Mouse (Mus musculus) E14TG2a.4 (cell line): ENCODE data around the gene Hist2h2aa2.
A peak's percentile ranks its signal among the peaks of the same experiment; 100 is the strongest.

Experiments
- H3K27me3 ChIP-seq: 2 replicates; pipeline ENCODE4 v1.6.1; 2014; ENCODE audit warnings: low read length, control low read depth; ENCODE audit not compliant: insufficient read depth
- H3K36me3 ChIP-seq: 2 replicates; pipeline ENCODE4 v1.6.1; 2014; ENCODE audit warnings: low read length, control low read depth; ENCODE audit not compliant: insufficient read depth
- H3K4me1 ChIP-seq: replicated peaks from 2 replicates; pipeline ENCODE4 v1.6.1; 2014; ENCODE audit warnings: low read depth, low read length, control low read depth
- H3K4me3 ChIP-seq: replicated peaks from 2 replicates; pipeline ENCODE4 v1.5.1; 2014; ENCODE audit warnings: mild to moderate bottlenecking, low read length
- H3K9me3 ChIP-seq: 2 replicates; pipeline ENCODE4 v1.6.1; 2014; ENCODE audit warnings: low read length, control low read depth
- CTCF ChIP-seq: conservative IDR thresholded peaks from 2 replicates; pipeline ENCODE4 v1.5.1; 2014; ENCODE audit warnings: low read length
- NANOG ChIP-seq: IDR thresholded peaks from 2 replicates; pipeline ENCODE4 v1.6.1; 2014; ENCODE audit warnings: borderline replicate concordance, low read length, mixed read lengths
- POU5F1 ChIP-seq: IDR thresholded peaks from 2 replicates; pipeline ENCODE4 v1.6.1; 2014; ENCODE audit warnings: low read length, borderline replicate concordance

Hist2h2aa2 gene

DNA sequence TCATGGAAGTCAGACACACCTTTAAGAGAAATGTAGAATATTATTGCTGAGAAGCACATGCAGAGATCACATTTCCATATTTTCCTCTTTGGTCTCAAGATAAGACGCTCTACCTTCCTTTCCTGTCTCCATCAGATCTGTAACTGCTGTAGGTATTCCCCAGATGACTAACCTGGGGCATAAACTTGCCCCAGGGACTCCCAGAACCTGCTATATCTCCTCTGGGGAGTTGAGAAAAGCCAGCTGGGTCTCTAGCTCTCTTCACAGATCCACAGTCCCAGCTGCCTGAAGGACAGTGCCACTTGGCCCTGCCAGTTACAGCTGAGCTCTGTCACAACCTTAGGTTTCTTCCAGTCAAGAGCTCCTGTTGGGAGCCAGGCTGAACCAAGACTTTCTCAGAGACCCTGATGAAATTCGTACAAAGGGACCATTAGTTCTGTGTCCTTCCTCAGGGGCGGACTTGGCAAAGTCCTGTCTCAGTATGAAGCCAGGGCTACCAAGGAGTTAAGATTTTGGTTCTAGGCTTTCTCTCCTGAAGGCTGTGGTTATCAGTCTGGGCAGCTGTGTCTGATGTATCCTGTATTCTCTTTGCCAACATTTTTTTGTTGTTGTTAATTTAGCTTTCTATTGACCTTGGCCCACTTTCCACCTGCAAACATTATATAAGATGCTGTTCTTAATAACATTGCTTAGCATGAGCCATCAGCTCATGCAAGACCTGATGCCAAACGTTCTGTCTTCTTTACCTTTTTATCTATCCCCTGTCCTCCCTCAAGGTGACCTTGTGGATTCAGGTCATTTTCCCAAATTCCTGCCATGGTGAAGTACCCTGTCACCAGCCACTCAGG lies 8.9 kb downstream of the Hist2h2aa2 start:
- H3K9me3 ChIP-seq: no peaks in the 10 kb centered on the region

DNA sequence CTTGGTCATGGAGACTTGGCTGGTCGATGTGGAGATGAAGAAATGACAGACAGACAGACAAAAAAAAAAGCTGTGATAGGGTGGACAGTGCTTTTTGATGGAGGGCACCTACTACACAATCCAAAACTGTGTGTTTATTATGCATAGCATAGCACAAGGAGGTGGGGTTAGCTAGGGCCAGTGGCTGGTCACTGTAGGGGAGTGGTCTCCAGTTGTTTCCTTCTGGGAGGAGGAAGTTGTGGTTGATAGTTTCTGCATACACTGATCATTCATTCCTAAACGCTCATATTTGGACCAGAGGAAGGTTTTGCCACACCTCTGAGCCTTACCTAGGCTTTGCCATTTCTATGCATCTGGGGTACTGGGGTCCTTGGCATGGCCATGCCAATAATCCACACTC lies 9.7 kb downstream of the Hist2h2aa2 start:
- Histone ChIP-seq H3K36me3 (peaks cover 3% of the 10 kb centered on the region; the same call in 1 of the 2 replicates), H3K4me1 (peaks cover 17% of the 10 kb centered on the region), H3K27me3 (no peaks in the 10 kb centered on the region), H3K9me3 (no peaks in the 10 kb centered on the region), H3K4me3 (no peak overlapping the region)
- no peak for TF ChIP-seq NANOG
- no peak for TF ChIP-seq CTCF
- no peak for TF ChIP-seq POU5F1

More for the DNA sequence above, 8.9 kb downstream of the Hist2h2aa2 start:
- peaks cover 11% of the 10 kb centered on the region; the same call in 1 of the 2 replicates for H3K36me3 ChIP-seq
- H3K4me1 ChIP-seq: peaks cover 14% of the 10 kb centered on the region
- H3K27me3 ChIP-seq: no peaks in the 10 kb centered on the region
- no peak for TF ChIP-seq NANOG
- no peak for TF ChIP-seq CTCF
- TF ChIP-seq POU5F1: no peak
- H3K4me3 ChIP-seq: no peak overlapping the region

GRCm38 (mm10) chr3:96228828-96229227 lies 11.2 kb downstream of the Hist2h2aa2 start:
- peaks cover 20% of the 10 kb centered on the region for H3K4me1 ChIP-seq
- no peaks in the 10 kb centered on the region; the same call in 1 of the 2 replicates for H3K27me3 ChIP-seq
- no peak overlapping the region for H3K4me3 ChIP-seq
- no peaks in the 10 kb centered on the region for H3K9me3 ChIP-seq
- no peaks in the 10 kb centered on the region for H3K36me3 ChIP-seq
- TF ChIP-seq NANOG: no peak
- TF ChIP-seq CTCF: no peak
- no peak for TF ChIP-seq POU5F1

DNA sequence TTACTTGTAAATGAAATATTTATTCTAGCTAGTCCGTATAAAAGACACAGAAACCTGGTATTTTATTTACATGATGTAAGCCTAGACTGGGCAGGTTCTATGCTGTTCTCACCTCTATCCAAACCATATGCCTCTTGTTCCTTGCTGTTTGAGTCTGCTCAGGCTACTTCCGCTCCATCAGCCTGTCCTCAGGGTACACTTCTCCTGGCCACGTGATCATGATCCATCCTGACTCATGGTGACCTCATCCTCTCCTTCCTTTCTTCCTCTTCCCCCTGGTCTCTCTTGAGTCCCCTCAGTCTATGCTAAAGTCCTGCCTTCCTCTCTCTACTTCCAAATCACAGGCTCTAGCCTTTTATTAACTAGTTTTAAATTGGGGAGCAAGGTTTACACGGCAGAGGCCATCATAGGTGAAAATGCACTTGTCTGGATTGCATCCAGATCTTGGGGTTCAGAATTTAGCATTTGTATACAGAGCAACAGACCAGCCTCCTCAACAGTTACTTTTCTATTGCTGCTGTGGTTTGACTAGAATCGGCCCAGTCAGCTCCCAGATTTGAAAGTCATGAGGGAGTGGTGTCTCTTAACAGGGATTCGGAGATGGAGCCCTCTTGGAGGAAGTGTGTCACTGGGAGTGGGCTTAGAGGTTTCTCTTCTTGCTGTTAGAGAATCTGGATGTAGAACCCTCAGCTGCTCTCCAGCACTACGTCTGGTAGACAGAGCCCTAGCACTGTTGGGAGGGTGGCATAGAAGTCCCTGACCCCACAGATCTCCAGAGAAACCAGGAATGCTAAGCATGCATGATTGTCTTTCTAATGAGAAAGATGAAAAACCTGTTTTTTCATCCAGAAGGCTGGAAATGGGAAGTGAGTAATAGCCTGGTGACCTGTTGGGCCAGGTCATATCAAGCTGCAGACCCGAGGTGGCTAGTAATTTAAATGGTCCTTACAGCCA lies 13.1 kb downstream of the Hist2h2aa2 start:
- Histone ChIP-seq H3K4me1 (peaks cover 26% of the 10 kb centered on the region), H3K4me3 (no peak overlapping the region), H3K9me3 (no peaks in the 10 kb centered on the region), H3K27me3 (peaks cover 7% of the 10 kb centered on the region; the same call in 1 of the 2 replicates), H3K36me3 (no peaks in the 10 kb centered on the region)
- TF ChIP-seq CTCF (no peak), POU5F1 (no peak), NANOG (no peak)

GRCm38 (mm10) chr3:96225421-96225820 lies 14.7 kb downstream of the Hist2h2aa2 start:
- Histone ChIP-seq H3K9me3 (no peaks in the 10 kb centered on the region), H3K27me3 (peaks cover 12% of the 10 kb centered on the region; the same call in 1 of the 2 replicates), H3K36me3 (no peaks in the 10 kb centered on the region), H3K4me3 (no peak overlapping the region), H3K4me1 (peaks cover 36% of the 10 kb centered on the region)
- TF ChIP-seq NANOG (no peak), POU5F1 (no peak), CTCF (no peak)

- Histone ChIP-seq H3K4me3 (no peak overlapping the region), H3K27me3 (peaks cover 12% of the 10 kb centered on the region; the same call in 1 of the 2 replicates), H3K9me3 (no peaks in the 10 kb centered on the region), H3K4me1 (peaks cover 50% of the 10 kb centered on the region), H3K36me3 (no peaks in the 10 kb centered on the region)
- TF ChIP-seq CTCF: no peak
- TF ChIP-seq POU5F1: no peak
- TF ChIP-seq NANOG: no peak
Measured at GRCm38 (mm10) chr3:96222774-96223173, 17.3 kb downstream of the Hist2h2aa2 start.

- TF ChIP-seq NANOG (no peak), POU5F1 (no peak), CTCF (no peak)
- H3K4me3 ChIP-seq: peak overlapping the region; percentile 84
- no peaks in the 10 kb centered on the region for H3K36me3 ChIP-seq
- no peaks in the 10 kb centered on the region for H3K9me3 ChIP-seq
- peaks cover 41% of the 10 kb centered on the region for H3K4me1 ChIP-seq
- peaks cover 12% of the 10 kb centered on the region; the same call in 1 of the 2 replicates for H3K27me3 ChIP-seq
Measured at GRCm38 (mm10) chr3:96221640-96222038, 18.4 kb downstream of the Hist2h2aa2 start.
